Mouse (Mus musculus): ENCODE measurements around the gene Tln2.

DNA sequence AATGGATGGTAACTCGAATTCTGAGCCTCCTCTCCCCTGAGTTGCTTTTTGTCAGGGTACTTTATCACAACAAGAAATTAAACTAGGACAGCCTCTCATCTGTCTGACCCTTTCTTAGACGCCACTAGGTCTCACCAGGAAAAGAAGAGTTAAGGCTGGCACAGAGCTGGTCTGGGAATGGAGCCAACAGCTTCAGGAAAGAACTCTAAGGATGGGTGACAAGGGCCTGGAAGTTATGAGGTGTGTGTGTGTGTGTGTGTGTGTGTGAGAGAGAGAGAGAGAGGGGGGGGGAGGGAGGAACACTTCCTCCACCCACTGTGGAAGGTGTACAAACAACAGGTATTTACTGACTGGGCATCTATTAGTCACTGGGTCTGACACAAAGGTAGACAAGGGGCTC, 294.6 kb downstream of the Tln2 start:
- TF ChIP-seq CTCF (IDR thresholded peaks at IDR 0.05; ENCODE audit: insufficient read depth, low read depth, low read length), result no peak
- no peak for TF ChIP-seq POLR2A (IDR thresholded peaks at IDR 0.05; ENCODE audit: insufficient read depth, low read depth, low read length)

Measured in olfactory bulb, adult 2 months (tissue).